Mouse (Mus musculus): Measurements from ENCODE around the gene Rph3a. TPM values are rescaled to one million over a fixed set of nuclear protein-coding genes. Genes with fewer than 3 reads are reported as not detected.
A peak's percentile ranks its signal among the peaks of the same experiment; 100 is the strongest.

Gene Rph3a
- polyA plus RNA-seq, 1 experiment from 2014 or later, result 2.2 TPM

GRCm38 (mm10) chr5:120969703-120970102 lies 40.2 kb downstream of the Rph3a start:
- H3K36me3 ChIP-seq (ENCODE audit: control insufficient read depth, insufficient read depth, low read length), result no peaks in the 10 kb centered on the region
- no peaks in the 10 kb centered on the region for H3K9me3 ChIP-seq (ENCODE audit: control insufficient read depth, low read length)
- H3K9ac ChIP-seq (ENCODE audit: low read length), result no peak overlapping the region
- H3K4me3 ChIP-seq (ENCODE audit: low read depth, low read length), result no peak overlapping the region
- no peak overlapping the region for H3K4me2 ChIP-seq (ENCODE audit: low read depth, low read length, severe bottlenecking)
- 30% methylated on average over 4 of the region's 4 CpGs for WGBS
- H3K27ac ChIP-seq (ENCODE audit: low read depth, low read length), result no peak overlapping the region
- H3K4me1 ChIP-seq (replicated peaks; ENCODE audit: control insufficient read depth, insufficient read depth, low read length), result no peaks in the 10 kb centered on the region
- no peaks in the 10 kb centered on the region for H3K27me3 ChIP-seq (ENCODE audit: control insufficient read depth, insufficient read depth, low read length)
- ATAC-seq (replicated peaks; ENCODE audit: low FRiP score), result no peak
- no peak for DNase-seq (ENCODE audit: low spot score)

- 83% methylated on average over 8 of the region's 8 CpGs for WGBS
- DNase-seq (ENCODE audit: low spot score) (no peak), ATAC-seq (replicated peaks; ENCODE audit: low FRiP score) (no peak)
- no peak overlapping the region for H3K27ac ChIP-seq (ENCODE audit: low read depth, low read length)
- no peak overlapping the region for H3K9ac ChIP-seq (ENCODE audit: low read length)
- H3K9me3 ChIP-seq (ENCODE audit: control insufficient read depth, low read length), result no peaks in the 10 kb centered on the region
- H3K36me3 ChIP-seq (ENCODE audit: control insufficient read depth, insufficient read depth, low read length), result no peaks in the 10 kb centered on the region
- H3K4me3 ChIP-seq (ENCODE audit: low read depth, low read length), result no peak overlapping the region
- no peaks in the 10 kb centered on the region for H3K4me1 ChIP-seq (replicated peaks; ENCODE audit: control insufficient read depth, insufficient read depth, low read length)
- H3K27me3 ChIP-seq (ENCODE audit: control insufficient read depth, insufficient read depth, low read length), result no peaks in the 10 kb centered on the region
- H3K4me2 ChIP-seq (ENCODE audit: low read depth, low read length, severe bottlenecking), result no peak overlapping the region
Observed at GRCm38 (mm10) chr5:120968799-120969198, 41.1 kb downstream of the Rph3a start.

- 72% methylated on average over 4 of the region's 4 CpGs for WGBS
- Histone ChIP-seq H3K9ac (ENCODE audit: low read length) (no peak overlapping the region), H3K27me3 (ENCODE audit: control insufficient read depth, insufficient read depth, low read length) (no peaks in the 10 kb centered on the region), H3K4me1 (replicated peaks; ENCODE audit: control insufficient read depth, insufficient read depth, low read length) (no peaks in the 10 kb centered on the region), H3K9me3 (ENCODE audit: control insufficient read depth, low read length) (no peaks in the 10 kb centered on the region), H3K4me2 (ENCODE audit: low read depth, low read length, severe bottlenecking) (no peak overlapping the region), H3K4me3 (ENCODE audit: low read depth, low read length) (no peak overlapping the region), H3K36me3 (ENCODE audit: control insufficient read depth, insufficient read depth, low read length) (no peaks in the 10 kb centered on the region), H3K27ac (ENCODE audit: low read depth, low read length) (no peak overlapping the region)
- ATAC-seq (replicated peaks; ENCODE audit: low FRiP score), result no peak
- DNase-seq (ENCODE audit: low spot score), result no peak
Observed at GRCm38 (mm10) chr5:120968134-120968532, 41.8 kb downstream of the Rph3a start.

- Histone ChIP-seq H3K4me3 (ENCODE audit: low read depth, low read length) (no peak overlapping the region), H3K27ac (ENCODE audit: low read depth, low read length) (no peak overlapping the region), H3K27me3 (ENCODE audit: control insufficient read depth, insufficient read depth, low read length) (no peaks in the 10 kb centered on the region), H3K4me2 (ENCODE audit: low read depth, low read length, severe bottlenecking) (no peak overlapping the region), H3K9ac (ENCODE audit: low read length) (no peak overlapping the region), H3K9me3 (ENCODE audit: control insufficient read depth, low read length) (no peaks in the 10 kb centered on the region), H3K36me3 (ENCODE audit: control insufficient read depth, insufficient read depth, low read length) (no peaks in the 10 kb centered on the region), H3K4me1 (replicated peaks; ENCODE audit: control insufficient read depth, insufficient read depth, low read length) (no peaks in the 10 kb centered on the region)
- no peak for ATAC-seq (replicated peaks; ENCODE audit: low FRiP score)
- 82% methylated on average over 13 of the region's 13 CpGs for WGBS
- no peak for DNase-seq (ENCODE audit: low spot score)
Observed at GRCm38 (mm10) chr5:120967355-120968133, 42.3 kb downstream of the Rph3a start.

- no peak overlapping the region for H3K9ac ChIP-seq (ENCODE audit: low read length)
- no peaks in the 10 kb centered on the region for H3K9me3 ChIP-seq (ENCODE audit: control insufficient read depth, low read length)
- H3K27me3 ChIP-seq (ENCODE audit: control insufficient read depth, insufficient read depth, low read length), result no peaks in the 10 kb centered on the region
- no peak overlapping the region for H3K4me3 ChIP-seq (ENCODE audit: low read depth, low read length)
- no peaks in the 10 kb centered on the region for H3K36me3 ChIP-seq (ENCODE audit: control insufficient read depth, insufficient read depth, low read length)
- H3K27ac ChIP-seq (ENCODE audit: low read depth, low read length), result no peak overlapping the region
- WGBS, result 89% methylated on average over 8 of the region's 8 CpGs
- no peaks in the 10 kb centered on the region for H3K4me1 ChIP-seq (replicated peaks; ENCODE audit: control insufficient read depth, insufficient read depth, low read length)
- no peak overlapping the region for H3K4me2 ChIP-seq (ENCODE audit: low read depth, low read length, severe bottlenecking)
- no peak for ATAC-seq (replicated peaks; ENCODE audit: low FRiP score)
- DNase-seq (ENCODE audit: low spot score), result no peak
Observed at GRCm38 (mm10) chr5:120966894-120967293, 43.0 kb downstream of the Rph3a start.

GRCm38 (mm10) chr5:120966156-120966555 lies 43.7 kb downstream of the Rph3a start:
- 88% methylated on average over 4 of the region's 4 CpGs for WGBS
- no peak overlapping the region for H3K4me2 ChIP-seq (ENCODE audit: low read depth, low read length, severe bottlenecking)

GRCm38 (mm10) chr5:120961004-120961403 lies 48.9 kb downstream of the Rph3a start:
- WGBS, result 59% methylated on average over 4 of the region's 4 CpGs

More at GRCm38 (mm10) chr5:120966156-120966555, 43.7 kb downstream of the Rph3a start:
- no peak overlapping the region for H3K9ac ChIP-seq (ENCODE audit: low read length)
- H3K36me3 ChIP-seq (ENCODE audit: control insufficient read depth, insufficient read depth, low read length), result no peaks in the 10 kb centered on the region
- no peaks in the 10 kb centered on the region for H3K4me1 ChIP-seq (replicated peaks; ENCODE audit: control insufficient read depth, insufficient read depth, low read length)
- H3K27ac ChIP-seq (ENCODE audit: low read depth, low read length), result no peak overlapping the region
- no peaks in the 10 kb centered on the region for H3K27me3 ChIP-seq (ENCODE audit: control insufficient read depth, insufficient read depth, low read length)
- no peaks in the 10 kb centered on the region for H3K9me3 ChIP-seq (ENCODE audit: control insufficient read depth, low read length)
- DNase-seq (ENCODE audit: low spot score), result no peak
- H3K4me3 ChIP-seq (ENCODE audit: low read depth, low read length), result no peak overlapping the region
- no peak for ATAC-seq (replicated peaks; ENCODE audit: low FRiP score)

GRCm38 (mm10) chr5:120953974-120954373 lies 55.9 kb downstream of the Rph3a start:
- 17% methylated on average over 5 of the region's 5 CpGs for WGBS
- Histone ChIP-seq H3K9ac (ENCODE audit: low read length) (no peak overlapping the region), H3K27me3 (ENCODE audit: control insufficient read depth, insufficient read depth, low read length) (no peaks in the 10 kb centered on the region), H3K27ac (ENCODE audit: low read depth, low read length) (no peak overlapping the region), H3K4me1 (replicated peaks; ENCODE audit: control insufficient read depth, insufficient read depth, low read length) (no peaks in the 10 kb centered on the region), H3K9me3 (ENCODE audit: control insufficient read depth, low read length) (no peaks in the 10 kb centered on the region), H3K4me2 (ENCODE audit: low read depth, low read length, severe bottlenecking) (no peak overlapping the region), H3K4me3 (ENCODE audit: low read depth, low read length) (no peak overlapping the region), H3K36me3 (ENCODE audit: control insufficient read depth, insufficient read depth, low read length) (no peaks in the 10 kb centered on the region)
- DNase-seq (ENCODE audit: low spot score) (peak; percentile 79), ATAC-seq (replicated peaks; ENCODE audit: low FRiP score) (no peak)

More at GRCm38 (mm10) chr5:120961004-120961403, 48.9 kb downstream of the Rph3a start:
- Histone ChIP-seq H3K36me3 (ENCODE audit: control insufficient read depth, insufficient read depth, low read length) (no peaks in the 10 kb centered on the region), H3K9me3 (ENCODE audit: control insufficient read depth, low read length) (no peaks in the 10 kb centered on the region), H3K4me1 (replicated peaks; ENCODE audit: control insufficient read depth, insufficient read depth, low read length) (no peaks in the 10 kb centered on the region), H3K27me3 (ENCODE audit: control insufficient read depth, insufficient read depth, low read length) (no peaks in the 10 kb centered on the region), H3K9ac (ENCODE audit: low read length) (no peak overlapping the region), H3K4me2 (ENCODE audit: low read depth, low read length, severe bottlenecking) (no peak overlapping the region), H3K4me3 (ENCODE audit: low read depth, low read length) (no peak overlapping the region), H3K27ac (ENCODE audit: low read depth, low read length) (no peak overlapping the region)
- DNase-seq (ENCODE audit: low spot score), result no peak
- ATAC-seq (replicated peaks; ENCODE audit: low FRiP score), result no peak

GRCm38 (mm10) chr5:120952242-120952770 lies 57.6 kb downstream of the Rph3a start:
- 81% methylated on average over 10 of the region's 10 CpGs for WGBS
- ATAC-seq (replicated peaks; ENCODE audit: low FRiP score) (no peak), DNase-seq (ENCODE audit: low spot score) (no peak)
- no peak overlapping the region for H3K27ac ChIP-seq (ENCODE audit: low read depth, low read length)
- no peaks in the 10 kb centered on the region for H3K36me3 ChIP-seq (ENCODE audit: control insufficient read depth, insufficient read depth, low read length)
- H3K9me3 ChIP-seq (ENCODE audit: control insufficient read depth, low read length), result no peaks in the 10 kb centered on the region
- H3K4me1 ChIP-seq (replicated peaks; ENCODE audit: control insufficient read depth, insufficient read depth, low read length), result no peaks in the 10 kb centered on the region
- H3K4me3 ChIP-seq (ENCODE audit: low read depth, low read length), result no peak overlapping the region
- H3K27me3 ChIP-seq (ENCODE audit: control insufficient read depth, insufficient read depth, low read length), result no peaks in the 10 kb centered on the region
- no peak overlapping the region for H3K9ac ChIP-seq (ENCODE audit: low read length)
- H3K4me2 ChIP-seq (ENCODE audit: low read depth, low read length, severe bottlenecking), result no peak overlapping the region

Measured in forebrain, embryonic 11.5 days (tissue).